Mouse (Mus musculus) granulocyte monocyte progenitor cell, adult 5-6 weeks (primary cell): Measurements from ENCODE around the gene Fam169a. TPM values are rescaled to one million over a fixed set of nuclear protein-coding genes. Genes with fewer than 3 reads are reported as not detected.
"Not testable (repeated sequence)": the region's sequence is repeated elsewhere in the genome, so short reads cannot be mapped to it uniquely, and the experiment has no call there.

Experiments
- ATAC-seq: replicated peaks from 2 replicates; pipeline ENCODE4 v1.8.0; 2016; ENCODE audit warnings: mild to moderate bottlenecking, moderate TSS enrichment, inconsistent platforms; ENCODE audit not compliant: poor library complexity, severe bottlenecking
- total RNA-seq, 2 experiments: library from RNA; stranded (forward) in 1 of 2; stranded (reverse) in 1 of 2; fragments of 200-712, 200-1000 nt in 1 of 2; fragments of >200 nt in 1 of 2; fragmentation: Nextera tagmentation in 1 of 2; gene quantifications; 2 replicates each; pipeline ENCODE4 v1.2.3; 2014 to 2017

Gene Fam169a
- total RNA-seq (2014; fragmentation: Nextera tagmentation) (not detected in 2 replicates), total RNA-seq (2017) (0.47 and 0.88 TPM in 2 replicates)

GRCm38 (mm10) chr13:97066649-97067550 lies at the start of gene Fam169a:
Gene Fam169a (plus strand): TSS chr13:97067286.
- ATAC-seq: no peak

- no peak for ATAC-seq
Measured at GRCm38 (mm10) chr13:97017711-97018110, 49.4 kb upstream of the Fam169a start.

GRCm38 (mm10) chr13:97020122-97020521 lies 47.0 kb upstream of the Fam169a start:
- no peak for ATAC-seq

GRCm38 (mm10) chr13:97021906-97022305 lies 45.2 kb upstream of the Fam169a start:
- ATAC-seq: no peak

GRCm38 (mm10) chr13:97030075-97030474 lies 37.0 kb upstream of the Fam169a start:
- ATAC-seq: no peak

- no peak for ATAC-seq
Measured at GRCm38 (mm10) chr13:97034262-97034661, 32.8 kb upstream of the Fam169a start, which contains the start of gene 1700029F12Rik. Gene 1700029F12Rik (minus strand): TSS chr13:97034362.

- ATAC-seq: no peak
Measured at GRCm38 (mm10) chr13:97051158-97051557, 15.9 kb upstream of the Fam169a start.

GRCm38 (mm10) chr13:97052667-97053066 lies 14.4 kb upstream of the Fam169a start:
- peak; percentile 62 for ATAC-seq

- ATAC-seq: no peak
Measured at GRCm38 (mm10) chr13:97053844-97054243, 13.2 kb upstream of the Fam169a start.

- no peak for ATAC-seq
Measured at GRCm38 (mm10) chr13:97057817-97058216, 9.3 kb upstream of the Fam169a start.

- no peak for ATAC-seq
Measured at GRCm38 (mm10) chr13:97059746-97060145, 7.3 kb upstream of the Fam169a start.

GRCm38 (mm10) chr13:97060331-97060730 lies 6.8 kb upstream of the Fam169a start:
- ATAC-seq: no peak

GRCm38 (mm10) chr13:97062151-97062550 lies 4.9 kb upstream of the Fam169a start:
- no peak for ATAC-seq

- ATAC-seq: peak; percentile 67
Measured at GRCm38 (mm10) chr13:97063431-97063830, 3.7 kb upstream of the Fam169a start.

GRCm38 (mm10) chr13:97064413-97064812 lies 2.7 kb upstream of the Fam169a start:
- ATAC-seq: peak; percentile 75

- ATAC-seq: not testable (repeated sequence)
Measured at GRCm38 (mm10) chr13:97064844-97065621, 2.1 kb upstream of the Fam169a start.

GRCm38 (mm10) chr13:97067691-97068090 lies 605 bp downstream of the Fam169a start:
- no peak for ATAC-seq

GRCm38 (mm10) chr13:97068151-97068550 lies 1.1 kb downstream of the Fam169a start:
- no peak for ATAC-seq

GRCm38 (mm10) chr13:97070931-97071625 lies 4.0 kb downstream of the Fam169a start:
- peak; percentile 12; the same call in 1 of the 2 replicates for ATAC-seq

GRCm38 (mm10) chr13:97071626-97072241 lies 4.6 kb downstream of the Fam169a start:
- ATAC-seq: peak; percentile 25; the same call in 1 of the 2 replicates
